Mouse (Mus musculus) cerebellum, adult 2 months (tissue): ENCODE results near the gene Rogdi. TPM values are rescaled to one million over a fixed set of nuclear protein-coding genes. Genes with fewer than 3 reads are reported as not detected.
A peak's percentile ranks its signal among the peaks of the same experiment; 100 is the strongest.

ENCODE experiments used
- DNase-seq, 2 experiments: peaks; one replicate each; pipeline ENCODE4 v3.0.0; 2021
- H3K27ac ChIP-seq: fragments of 200-500 bp; 2 replicates; pipeline ENCODE4 v1.5.1; 2012; ENCODE audit warnings: low read length, control low read depth, inconsistent platforms; ENCODE audit not compliant: insufficient read depth
- H3K27me3 ChIP-seq: fragments of 200-500 bp; 2 replicates; pipeline ENCODE4 v1.6.1; 2012; ENCODE audit warnings: inconsistent platforms, mild to moderate bottlenecking, low read length, moderate library complexity; ENCODE audit not compliant: control insufficient read depth, insufficient read depth
- H3K4me1 ChIP-seq: fragments of 200-500 bp; 2 replicates; pipeline ENCODE4 v1.6.1; 2011; ENCODE audit warnings: low read length; ENCODE audit not compliant: control insufficient read depth, insufficient read depth
- H3K4me3 ChIP-seq: fragments of 200-500 bp; replicated peaks from 2 replicates; pipeline ENCODE3; 2011; ENCODE audit warnings: mild to moderate bottlenecking, low read depth, low read length, control low read depth; ENCODE audit not compliant: insufficient read depth
- CTCF ChIP-seq: fragments of 200-500 bp; IDR thresholded peaks from 2 replicates; pipeline ENCODE4 v1.5.1; 2011; ENCODE audit warnings: low read depth, mild to moderate bottlenecking, control low read depth, low read length, moderate library complexity, borderline replicate concordance; ENCODE audit not compliant: insufficient read depth
- POLR2A ChIP-seq: fragments of 200-500 bp; IDR thresholded peaks from 2 replicates; pipeline ENCODE4 v1.6.1; 2011; ENCODE audit warnings: low read length, control low read depth, borderline replicate concordance; ENCODE audit not compliant: insufficient read depth
- WGBS: fragments of 180-500 bp; shearing (Covaris S2); methylation state at CpG from one replicate; pipeline ENCODE4 v1.1.7; 2018; 5-methylcytosine and 5-hydroxymethylcytosine counted together
- polyA plus RNA-seq: library from polyadenylated mRNA; depleted of rRNA; stranded (reverse); fragments of >200 nt; gene quantifications from 2 replicates; pipeline ENCODE4 v1.2.3, GENCODE M21; 2012

The Rogdi gene
- polyA plus RNA-seq, 1 experiment, result 274 TPM

DNA sequence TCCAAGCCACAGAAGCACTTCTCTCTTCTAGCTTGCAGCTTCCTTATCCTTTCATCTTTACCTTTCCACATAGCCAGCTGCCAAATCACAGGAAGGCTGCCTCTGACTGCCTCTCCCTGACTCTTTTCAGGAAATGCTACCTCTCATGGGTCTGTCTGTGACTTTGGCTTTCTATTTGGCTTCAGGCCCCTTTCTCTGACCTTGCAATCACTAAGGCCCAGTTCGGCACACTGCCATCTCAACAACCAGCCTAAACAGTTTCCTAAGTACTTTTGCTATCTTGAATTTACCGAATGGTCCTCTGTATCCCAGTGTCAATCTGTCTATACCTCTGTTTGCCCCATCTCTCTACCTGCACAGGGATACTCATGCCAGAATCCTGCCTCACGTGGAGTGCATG, 22.2 kb upstream of the Rogdi start:
- no peak for TF ChIP-seq CTCF
- TF ChIP-seq POLR2A, result no peak
- no peak for DNase-seq
- WGBS, result 96% methylated on average over 3 of the region's 3 CpGs

DNA sequence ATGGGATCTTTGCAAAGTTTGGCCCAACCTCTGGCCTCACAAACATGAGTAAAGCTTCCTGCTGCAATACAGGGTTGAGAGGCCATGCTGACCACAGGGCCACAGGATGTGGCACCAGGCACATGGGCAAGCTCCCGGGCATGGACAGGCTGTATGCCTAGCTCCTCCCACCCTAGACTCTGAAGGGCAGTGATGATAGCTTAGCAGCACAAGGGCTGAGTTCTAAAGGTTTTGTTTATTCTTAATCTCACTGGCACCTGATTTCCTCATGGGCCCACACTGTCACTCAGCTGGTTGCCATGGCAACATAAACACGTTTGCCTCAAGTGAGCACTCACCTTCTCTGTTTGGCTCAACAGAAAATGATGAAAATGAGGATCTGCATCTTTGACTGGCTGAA, 16.5 kb upstream of the Rogdi start:
- Histone ChIP-seq H3K4me1 (0 out of 2 replicates have a peak, but pooled peaks cover 2% of the 10 kb centered on the region), H3K4me3 (no peak overlapping the region), H3K27ac (no peak overlapping the region), H3K27me3 (no peaks in the 10 kb centered on the region)
- WGBS, result 44% methylated on average over 2 of the region's 2 CpGs
- no peak for DNase-seq
- TF ChIP-seq CTCF, result no peak
- no peak for TF ChIP-seq POLR2A

More for the DNA sequence above, 22.2 kb upstream of the Rogdi start:
- Histone ChIP-seq H3K4me1 (0 out of 2 replicates have a peak, but pooled peaks cover 2% of the 10 kb centered on the region), H3K4me3 (no peak overlapping the region), H3K27ac (no peak overlapping the region), H3K27me3 (no peaks in the 10 kb centered on the region)

DNA sequence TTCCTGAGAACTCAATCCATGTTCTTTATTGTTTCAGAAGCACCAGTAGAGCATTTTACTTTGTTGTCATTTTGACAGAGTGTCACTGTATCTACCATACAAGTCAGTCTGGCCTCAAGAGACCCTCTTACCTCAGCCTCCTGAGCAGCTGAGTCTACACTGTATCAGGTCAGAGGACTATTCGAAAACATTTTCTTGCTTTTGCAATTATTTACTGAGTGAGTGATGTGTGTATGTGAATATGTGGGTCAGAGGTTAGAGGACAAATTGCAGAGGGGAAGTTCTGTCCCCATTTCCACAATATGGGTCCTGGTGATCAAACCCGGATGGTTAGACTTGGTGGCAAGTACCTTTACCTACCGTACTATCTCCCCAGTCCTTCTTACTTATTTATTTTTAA, 10.7 kb upstream of the Rogdi start:
- no peak for DNase-seq
- no peak overlapping the region for H3K27ac ChIP-seq
- 96% methylated on average over 3 of the region's 3 CpGs for WGBS
- no peak overlapping the region for H3K4me3 ChIP-seq
- no peaks in the 10 kb centered on the region for H3K27me3 ChIP-seq
- no peaks in the 10 kb centered on the region for H3K4me1 ChIP-seq
- TF ChIP-seq CTCF (no peak), POLR2A (no peak)

DNA sequence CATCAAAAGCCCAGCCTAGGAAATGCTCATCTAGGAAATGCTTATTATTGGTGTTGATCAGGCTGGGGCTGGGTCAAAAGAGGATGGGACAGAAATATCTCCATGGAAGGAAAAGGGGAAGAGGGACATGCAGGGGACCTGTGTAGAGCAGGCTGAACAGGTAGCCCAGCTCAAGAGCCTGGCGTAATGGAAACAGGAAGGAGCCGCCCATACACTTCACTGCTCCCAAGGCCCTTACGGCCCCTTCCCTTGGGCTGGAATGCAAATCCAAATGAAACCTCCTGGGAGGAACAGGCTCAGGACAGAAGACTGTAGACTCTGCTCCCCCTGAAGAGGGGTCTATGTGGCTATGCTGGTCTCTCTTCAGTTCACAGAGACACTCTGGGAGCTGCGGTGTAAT, 1.2 kb upstream of the Rogdi start:
- H3K27me3 ChIP-seq, result no peaks in the 10 kb centered on the region
- H3K4me1 ChIP-seq, result peaks cover 16% of the 10 kb centered on the region
- TF ChIP-seq CTCF (no peak), POLR2A (no peak)
- no peak overlapping the region for H3K27ac ChIP-seq
- DNase-seq, result no peak
- 91% methylated on average over 4 of the region's 4 CpGs for WGBS
- no peak overlapping the region for H3K4me3 ChIP-seq

DNA sequence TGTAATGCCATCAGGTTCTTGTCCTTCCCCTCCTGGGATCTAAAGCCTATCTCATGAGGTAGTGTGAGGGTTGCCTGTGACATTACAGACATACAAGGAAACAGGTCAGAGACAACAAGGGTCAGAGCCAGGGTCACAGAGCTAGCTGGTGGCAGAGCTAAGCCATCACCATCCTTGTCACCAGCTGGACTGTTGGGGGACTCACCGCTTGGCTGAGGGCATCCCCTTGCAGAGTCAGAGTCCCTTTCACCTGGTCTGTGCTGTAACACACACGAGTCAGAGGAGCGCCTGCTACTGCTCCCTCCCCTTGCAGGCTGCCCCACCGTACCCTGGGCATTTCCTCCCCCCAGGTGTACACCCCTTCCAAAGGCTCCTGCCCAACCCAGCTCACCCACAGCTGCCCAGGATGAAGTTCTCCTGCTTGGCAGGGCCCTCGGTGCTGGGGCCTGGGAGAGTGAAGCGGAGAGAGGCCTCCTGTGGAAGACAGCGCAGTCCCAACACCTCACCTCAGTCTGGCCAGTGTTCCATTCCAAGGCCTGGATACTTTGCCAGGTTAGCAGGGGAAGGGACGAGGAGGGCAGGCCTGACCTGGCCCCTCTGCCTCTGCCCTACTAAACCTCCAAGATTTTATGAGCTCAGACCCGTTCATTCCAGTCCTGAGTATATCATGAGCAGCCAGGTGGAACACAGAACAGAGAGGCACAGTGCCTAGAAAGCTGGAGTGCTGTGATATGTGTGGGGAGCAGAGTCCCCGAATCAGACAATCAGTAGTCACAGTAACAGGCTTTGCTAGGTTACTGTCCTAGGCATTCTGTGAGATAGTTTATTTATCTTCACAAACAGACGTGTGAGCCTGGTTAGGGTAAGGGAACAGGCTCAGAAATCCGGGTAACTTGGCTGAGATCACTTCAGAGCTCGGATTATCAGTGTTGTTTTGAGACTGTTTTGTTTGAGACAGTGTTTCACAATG, 1.0 kb downstream of the Rogdi start:
- peak; percentile 36 to 49 for DNase-seq
- Histone ChIP-seq H3K27me3 (no peaks in the 10 kb centered on the region), H3K27ac (peak overlapping the region; percentile 16; the same call in 1 of the 2 replicates), H3K4me3 (peak overlapping the region; percentile 79), H3K4me1 (peaks cover 16% of the 10 kb centered on the region)
- 18% methylated on average over 13 of the region's 13 CpGs for WGBS
- TF ChIP-seq POLR2A (no peak), CTCF (no peak)

DNA sequence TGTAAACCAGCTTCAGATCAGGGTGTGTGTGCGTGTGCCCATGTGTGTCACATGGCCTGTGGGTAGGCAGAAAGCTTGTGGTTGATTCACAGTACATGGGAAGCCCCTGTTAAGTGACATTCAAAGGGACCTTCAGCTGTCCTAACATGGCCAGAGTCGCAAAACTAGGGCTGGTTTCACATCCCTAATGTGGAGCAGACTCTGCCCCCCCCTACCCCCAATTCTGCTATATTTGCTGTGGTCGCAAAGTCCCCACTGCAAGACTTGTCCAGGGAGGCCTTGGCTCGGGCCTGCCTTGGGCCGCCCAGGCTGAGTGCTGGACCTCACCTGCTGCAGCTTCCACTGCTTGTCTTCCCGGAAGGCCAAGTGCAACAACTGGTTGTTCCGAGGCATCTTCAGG, 2.1 kb downstream of the Rogdi start:
- TF ChIP-seq POLR2A, result no peak
- TF ChIP-seq CTCF, result no peak
- Histone ChIP-seq H3K27me3 (no peaks in the 10 kb centered on the region), H3K4me3 (no peak overlapping the region), H3K27ac (no peak overlapping the region), H3K4me1 (peaks cover 16% of the 10 kb centered on the region)
- no peak for DNase-seq
- WGBS, result 90% methylated on average over 7 of the region's 7 CpGs

DNA sequence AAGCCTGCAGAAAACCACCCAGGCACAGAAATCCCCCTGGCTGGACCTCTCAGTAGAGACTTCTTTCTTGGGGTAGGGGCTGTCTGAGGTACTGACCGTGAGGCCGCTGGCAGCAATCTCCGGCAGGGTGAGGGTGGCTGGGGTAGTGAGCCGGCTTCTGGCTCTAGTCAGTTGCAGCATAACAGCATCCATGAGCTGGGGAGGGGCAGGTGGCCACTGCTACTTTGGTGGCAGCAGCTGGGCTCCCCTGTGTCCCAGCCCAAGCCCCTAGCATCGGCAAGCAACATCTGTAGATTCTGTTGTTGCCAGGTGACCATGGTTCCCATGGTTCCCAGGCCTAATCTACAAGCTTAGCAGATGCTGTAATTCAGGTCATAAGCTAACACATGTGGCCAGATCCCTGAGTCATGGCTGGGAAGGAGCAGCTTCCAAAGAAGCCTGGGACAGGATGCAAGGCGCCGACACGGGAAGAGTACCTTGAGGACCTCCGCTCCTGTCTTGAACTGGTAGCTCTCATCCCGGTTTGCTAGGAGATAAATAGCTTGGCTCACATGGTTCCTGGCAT, 2.9 kb downstream of the Rogdi start:
- Histone ChIP-seq H3K4me1 (peaks cover 16% of the 10 kb centered on the region), H3K27me3 (no peaks in the 10 kb centered on the region), H3K27ac (no peak overlapping the region), H3K4me3 (no peak overlapping the region)
- 89% methylated on average over 10 of the region's 10 CpGs for WGBS
- TF ChIP-seq CTCF, result no peak
- TF ChIP-seq POLR2A, result no peak
- DNase-seq, result no peak
